8 mouse cellular contexts compared by ENCODE assay signal in the genomic region with DNA sequence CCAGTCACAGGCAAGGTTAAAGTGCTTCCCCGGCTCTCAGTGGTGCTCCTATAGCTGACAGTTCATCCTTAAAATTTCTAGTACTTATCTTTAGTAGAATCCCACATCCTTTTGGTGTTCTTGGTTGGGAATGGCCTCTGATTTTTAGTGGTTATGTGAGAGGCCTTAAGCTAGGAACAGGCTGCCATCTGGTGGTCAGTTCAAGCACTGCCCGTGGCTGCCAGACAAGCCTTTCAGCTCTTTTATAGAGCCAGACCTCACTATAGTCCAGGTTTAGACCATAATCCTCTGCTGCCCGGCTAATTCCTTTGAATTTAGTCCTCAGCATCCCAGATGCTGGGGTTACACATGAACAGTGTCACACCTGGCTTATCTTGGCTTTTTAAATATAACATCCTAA. TPM values are rescaled to one million over a fixed set of nuclear protein-coding genes. Genes with fewer than 3 reads are reported as not detected.
DNase-seq lines count a peak whose midpoint lies in the region; ATAC-seq and TF ChIP-seq lines count a peak whose summit lies in the region.

No protein-coding gene starts in this region.

- no peak for TF ChIP-seq POLR2A in ES-Bruce4 (IDR thresholded peaks at IDR 0.05; ENCODE audit: insufficient read depth, low read length)

- peaks cover 4% of the 10 kb centered on the region; the same call in 1 of the 2 replicates for H3K9me3 ChIP-seq in ES-Bruce4 (replicated peaks; ENCODE audit: control insufficient read depth, insufficient read depth, low read length, poor library complexity, severe bottlenecking)
- no peaks in the 10 kb centered on the region for H3K9me3 ChIP-seq in embryonic facial prominence, embryonic 14.5 days (ENCODE audit: control insufficient read depth, low read length)
- no peaks in the 10 kb centered on the region for H3K9me3 ChIP-seq in liver, embryonic 16.5 days (replicated peaks; ENCODE audit: control insufficient read depth, low read length)

- H3K27ac ChIP-seq in ES-Bruce4 (ENCODE audit: insufficient read depth, low read length): no peak overlapping the region
- H3K27ac ChIP-seq in embryonic facial prominence, embryonic 14.5 days (replicated peaks; ENCODE audit: low read depth, low read length): no peak overlapping the region
- no peak overlapping the region; the same call in 1 of the 2 replicates for H3K27ac ChIP-seq in liver, embryonic 16.5 days (ENCODE audit: low read length)

- peak; percentile 32 to 57 for DNase-seq in adrenal gland, postnatal 4 days (ENCODE audit: low spot score in 2 of 2)
- DNase-seq in embryonic facial prominence, embryonic 14.5 days (ENCODE audit: low spot score): peak; percentile 86
- DNase-seq in heart, adult 9 months (ENCODE audit: low spot score in 2 of 2): peak; percentile 29 to 78
- DNase-seq in large intestine, adult 2 months (ENCODE audit: low read depth, low spot score): peak; percentile 45
- peak; percentile 74 for DNase-seq in ovary, postnatal 36 days (ENCODE audit: low spot score)
- DNase-seq in thymus, postnatal 25 days: peak; percentile 69

- no peak for TF ChIP-seq EP300 in ES-Bruce4 (IDR thresholded peaks at IDR 0.05; ENCODE audit: insufficient read depth, low read depth, low read length)

- H3K4me2 ChIP-seq in embryonic facial prominence, embryonic 14.5 days (ENCODE audit: low read depth, low read length): no peak overlapping the region
- 0 out of 2 replicates have a peak overlapping the region, but pooled peaks have one; percentile 10 for H3K4me2 ChIP-seq in liver, embryonic 16.5 days (ENCODE audit: low read depth, low read length)

- WGBS in embryonic facial prominence, embryonic 14.5 days: 32% methylated on average over 3 of the region's 3 CpGs
- WGBS in large intestine, adult 2 months: 23% methylated on average over 3 of the region's 3 CpGs
- 26% methylated on average over 3 of the region's 3 CpGs for WGBS in liver, embryonic 16.5 days (ENCODE audit: insufficient replicate concordance)

- no peaks in the 10 kb centered on the region for H3K4me1 ChIP-seq in ES-Bruce4 (ENCODE audit: control insufficient read depth, insufficient read depth, low read length)
- no peaks in the 10 kb centered on the region for H3K4me1 ChIP-seq in embryonic facial prominence, embryonic 14.5 days (ENCODE audit: control insufficient read depth, insufficient read depth, low read length)
- peaks cover 33% of the 10 kb centered on the region for H3K4me1 ChIP-seq in liver, embryonic 16.5 days (ENCODE audit: control insufficient read depth, low read depth, low read length)

- peak; percentile 80 for TF ChIP-seq CTCF in ES-Bruce4 (IDR thresholded peaks at IDR 0.05; ENCODE audit: low read depth, low read length)

- no peaks in the 10 kb centered on the region for H3K27me3 ChIP-seq in ES-Bruce4 (ENCODE audit: control insufficient read depth, insufficient read depth, low read length, poor library complexity, severe bottlenecking)
- no peaks in the 10 kb centered on the region for H3K27me3 ChIP-seq in embryonic facial prominence, embryonic 14.5 days (replicated peaks; ENCODE audit: control insufficient read depth, insufficient read depth, low read length)
- no peaks in the 10 kb centered on the region for H3K27me3 ChIP-seq in liver, embryonic 16.5 days (ENCODE audit: control insufficient read depth, insufficient read depth, low read depth, low read length)

- peaks cover 41% of the 10 kb centered on the region for H3K36me3 ChIP-seq in ES-Bruce4 (ENCODE audit: control insufficient read depth, insufficient read depth, low read length, poor library complexity, severe bottlenecking)
- H3K36me3 ChIP-seq in embryonic facial prominence, embryonic 14.5 days (ENCODE audit: control insufficient read depth, insufficient read depth, low read length): peaks cover 75% of the 10 kb centered on the region
- H3K36me3 ChIP-seq in liver, embryonic 16.5 days (ENCODE audit: control insufficient read depth, insufficient read depth): peaks cover 50% of the 10 kb centered on the region

- H3K9ac ChIP-seq in ES-Bruce4 (ENCODE audit: low read depth, poor library complexity, severe bottlenecking): no peak overlapping the region
- no peak overlapping the region for H3K9ac ChIP-seq in embryonic facial prominence, embryonic 14.5 days (ENCODE audit: low read depth, low read length)
- no peak overlapping the region for H3K9ac ChIP-seq in liver, embryonic 16.5 days (ENCODE audit: low read depth, low read length)

- ATAC-seq in embryonic facial prominence, embryonic 14.5 days (ENCODE audit: low read depth): peak; percentile 66; the same call in 1 of the 2 replicates
- ATAC-seq in liver, embryonic 16.5 days (ENCODE audit: low read depth): no peak

- H3K4me3 ChIP-seq in ES-Bruce4 (ENCODE audit: low read depth, low read length): no peak overlapping the region
- no peak overlapping the region for H3K4me3 ChIP-seq in embryonic facial prominence, embryonic 14.5 days (ENCODE audit: low read depth, low read length)
- H3K4me3 ChIP-seq in liver, embryonic 16.5 days (ENCODE audit: low read depth, low read length): 0 out of 2 replicates have a peak overlapping the region, but pooled peaks have one; percentile 47

RNA-seq across cellular contexts. Expression of a gene that starts 41.3 kb away (rescaled TPM):
- 72.5 and 91.6 TPM in 2 replicates for polyA plus RNA-seq in ES-Bruce4 (2011; ENCODE audit: insufficient read depth, insufficient read length, low read depth, missing spikeins)
- total RNA-seq in adrenal gland, postnatal 4 days (2021): 10 to 100 TPM; 52.9 to 56.1 TPM
- polyA plus RNA-seq in embryonic facial prominence, embryonic 14.5 days (2014; fragmentation: Nextera tagmentation; extraction: Ambion mirVana): 44.8 and 46.6 TPM in 2 replicates
- polyA plus RNA-seq in large intestine, adult 2 months (2012; rRNA removed): 28.7 and 35.9 TPM in 2 replicates
- polyA plus RNA-seq in liver, embryonic 16.5 days (2015; fragmentation: Nextera tagmentation; extraction: Ambion mirVana): 32.8 and 36.8 TPM in 2 replicates
